Mouse (Mus musculus) left cerebral cortex, postnatal 14 days (tissue): ENCODE data around the gene 1700086D15Rik. TPM values are rescaled to one million over a fixed set of nuclear protein-coding genes. Genes with fewer than 3 reads are reported as not detected.

Experiments
- DNase-seq, 2 experiments: peaks; one replicate each; pipeline ENCODE4 v3.0.0; 2021 to 2022; ENCODE audit warnings: low spot score in 2 of 2, mixed read lengths in 1 of 2
- intact Hi-C: fragments of 180-260 bp; cut with DNase I; formaldehyde crosslinking; loops from one replicate; pipeline ENCODE4 v1.15.1; 2025
- long read RNA-seq, 2 experiments: library from polyadenylated mRNA; stranded (forward); transcript quantifications; one replicate each; pipeline ENCODE4 v2.0.0; 2021
- total RNA-seq, 2 experiments: library from RNA; stranded (reverse); gene quantifications; 2 replicates each; pipeline ENCODE4 v1.2.3; 2021

1700086D15Rik gene
- total RNA-seq, result 1 to 10 TPM; 2.3 to 3.3 TPM
- long read RNA-seq, experiment 1, result 0 reads
- long read RNA-seq, experiment 2, result 0 reads

DNA sequence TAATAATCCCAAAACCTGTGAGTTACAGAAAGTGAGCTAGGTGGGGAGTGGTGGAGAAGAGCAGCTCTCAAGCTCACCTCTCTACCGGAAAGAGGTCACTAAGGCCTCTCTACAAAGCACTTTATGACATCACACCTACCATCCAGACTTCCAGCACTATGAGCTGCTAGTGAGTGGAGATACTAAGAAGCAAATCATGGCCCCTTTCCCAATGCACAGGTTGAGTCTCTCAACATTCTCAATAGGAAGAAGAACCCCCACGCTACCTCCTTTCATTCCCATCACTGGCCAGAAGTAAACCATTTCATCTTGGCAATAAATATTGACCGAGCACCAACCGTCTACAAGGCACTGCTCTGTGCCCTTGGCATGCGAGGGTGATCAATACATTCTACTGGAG is at the start of gene 1700086D15Rik:
Gene 1700086D15Rik, minus strand, starts transcription at position 101 of the 400 bp plus-strand sequence.
- DNase-seq, result no peak
- intact Hi-C loops, result loop anchor here (5.0 kb wide), 1 partner anchor 102 kb away; no protein-coding TSS in a partner anchor

- DNase-seq, result no peak
- intact Hi-C loops, result no loop called here
These were observed 49.8 kb upstream of the 1700086D15Rik start for GRCm38 (mm10) chr11:65209441-65209840.

- DNase-seq, result no peak
- intact Hi-C loops, result no loop called here
These were observed 45.6 kb upstream of the 1700086D15Rik start for GRCm38 (mm10) chr11:65205306-65205705.

DNA sequence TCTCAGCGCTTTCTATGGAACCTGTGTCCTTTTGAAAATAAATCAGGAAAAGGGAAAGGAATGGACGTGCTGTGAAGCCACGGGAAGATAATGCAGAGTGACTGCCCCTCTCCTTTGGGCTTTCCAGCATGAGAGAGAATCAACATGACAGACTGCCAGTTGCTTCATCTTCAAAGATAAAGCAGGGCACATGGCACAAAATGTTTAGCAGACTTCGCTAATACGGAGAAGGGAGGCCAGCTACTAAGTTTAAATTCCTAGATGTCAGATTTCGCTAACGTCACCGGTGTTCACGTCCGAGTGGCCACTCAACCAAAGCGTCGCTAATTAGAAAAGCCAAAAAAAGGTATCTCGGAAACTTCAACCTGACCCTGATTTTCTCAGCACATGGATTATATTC is 45.0 kb upstream of the 1700086D15Rik start:
- intact Hi-C loops, result no loop called here
- no peak for DNase-seq

DNA sequence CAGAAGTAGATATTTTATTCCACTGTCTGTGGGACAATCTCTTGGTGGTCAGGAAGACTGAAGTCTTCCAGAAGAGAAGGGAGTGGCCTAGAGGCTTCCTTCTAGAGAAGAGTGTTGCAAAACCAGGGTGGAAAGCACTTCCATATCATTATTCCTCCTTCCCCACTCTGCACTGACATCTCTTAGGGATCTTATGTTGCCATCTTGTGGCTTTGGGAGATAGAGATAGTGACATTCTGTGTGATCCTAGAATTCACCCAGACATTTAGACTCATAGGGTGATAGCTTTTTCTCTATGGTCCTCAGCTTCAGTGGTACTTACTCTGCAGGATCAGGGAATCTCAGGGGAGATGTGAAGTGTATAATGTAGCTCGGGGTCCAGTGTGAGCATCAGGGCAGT is 43.3 kb upstream of the 1700086D15Rik start:
- DNase-seq, result no peak
- intact Hi-C loops, result no loop called here

DNA sequence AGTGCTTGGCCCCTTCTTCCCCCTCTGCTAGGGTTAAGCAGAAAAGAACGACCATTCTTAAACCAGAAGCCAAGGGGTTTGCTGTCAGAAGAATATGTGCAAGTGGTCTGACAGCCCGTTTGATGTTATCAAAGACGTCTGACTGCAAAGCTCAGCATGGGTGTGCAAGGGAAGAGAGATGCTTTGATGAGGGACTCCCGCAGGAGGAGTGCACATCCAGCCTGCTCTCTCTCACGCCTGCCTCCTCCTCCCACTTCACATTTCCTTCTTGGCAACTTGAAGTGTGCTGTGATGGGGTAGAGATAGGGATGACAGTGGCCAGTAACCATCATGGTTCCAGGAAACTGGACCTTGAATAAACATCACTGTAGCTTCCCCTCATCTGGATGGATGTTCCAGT is 42.5 kb upstream of the 1700086D15Rik start:
- no peak for DNase-seq
- intact Hi-C loops, result no loop called here

DNA sequence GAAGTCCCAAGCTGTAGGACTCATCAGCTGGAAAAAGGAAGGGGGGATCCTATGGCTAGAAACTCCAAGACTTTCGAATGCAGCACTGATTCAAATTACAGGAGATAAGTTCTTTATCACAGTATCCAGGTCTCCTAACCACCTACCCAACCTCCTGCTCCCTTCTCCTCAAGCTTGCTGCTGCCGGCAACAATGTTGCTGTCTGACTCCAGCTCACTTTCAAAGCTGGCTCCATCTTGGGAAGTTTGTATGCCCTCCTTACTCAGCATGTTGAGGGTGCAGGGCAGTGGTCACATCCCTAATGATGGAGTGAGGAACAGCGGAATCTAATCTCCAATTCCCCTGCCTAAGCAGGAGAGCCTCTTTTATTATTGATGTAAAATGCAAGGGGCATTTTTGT is 38.3 kb upstream of the 1700086D15Rik start:
- intact Hi-C loops, result loop anchor here (5.0 kb wide), 1 partner anchor 434 kb away; no protein-coding TSS in a partner anchor
- no peak for DNase-seq

- intact Hi-C loops, result loop anchor here (2.0 to 5.0 kb wide), 2 partner anchors 435 to 482 kb away; no protein-coding TSS in a partner anchor
- DNase-seq, result peak; percentile 80 to 91
These were observed 37.6 kb upstream of the 1700086D15Rik start for GRCm38 (mm10) chr11:65197280-65197679.

- intact Hi-C loops, result no loop called here
- DNase-seq, result no peak
These were observed 27.3 kb upstream of the 1700086D15Rik start for GRCm38 (mm10) chr11:65186974-65187373.

DNA sequence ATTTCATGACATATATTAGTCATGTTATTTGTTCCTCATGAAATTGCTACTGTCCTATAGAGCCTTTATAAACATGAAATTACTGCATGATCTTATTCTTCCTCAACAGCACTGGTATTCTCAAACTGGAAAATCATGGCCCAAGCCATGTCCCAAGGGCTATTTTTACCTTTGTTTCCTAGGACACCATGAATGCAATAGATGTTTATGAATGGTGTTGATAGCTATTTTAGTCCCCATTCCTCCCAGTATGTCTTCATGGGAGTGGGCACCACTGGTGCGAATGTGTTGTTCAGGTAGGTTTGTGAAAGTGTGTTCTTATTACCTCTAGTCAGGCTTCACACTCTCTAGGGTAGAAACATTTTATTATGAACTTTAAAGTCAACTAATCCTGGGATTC is 25.4 kb upstream of the 1700086D15Rik start:
- DNase-seq, result no peak

DNA sequence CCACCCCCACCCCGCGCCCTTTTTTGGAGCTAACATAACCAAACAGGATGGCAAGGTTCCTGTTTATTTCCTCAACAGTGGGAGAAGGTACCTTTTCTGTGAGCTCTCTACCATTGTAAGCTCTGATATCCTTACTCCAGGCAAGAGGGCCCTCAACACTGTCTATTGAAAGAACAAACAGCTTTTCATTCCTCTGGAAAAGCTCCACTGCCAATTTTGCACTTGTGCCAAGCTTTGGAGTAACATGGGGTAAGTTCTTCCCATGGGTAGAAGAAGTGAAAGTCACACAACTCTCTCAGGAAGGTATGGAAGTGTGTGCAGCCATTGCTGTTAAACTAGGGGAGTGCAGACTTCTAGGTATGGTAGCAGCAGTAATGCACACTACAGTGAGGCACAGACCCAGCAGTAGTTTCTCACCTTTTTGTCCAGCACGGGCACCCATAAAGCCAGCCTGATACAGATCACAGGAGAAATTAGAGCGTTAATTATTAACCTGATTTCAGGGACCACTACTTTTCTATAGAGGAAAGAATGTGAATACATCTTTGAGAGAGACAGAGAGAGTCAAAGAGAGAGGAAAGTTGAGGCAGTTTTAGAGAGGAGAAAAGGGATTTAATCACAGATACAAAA is 10.5 kb upstream of the 1700086D15Rik start:
- intact Hi-C loops, result no loop called here
- no peak for DNase-seq

More for the DNA sequence above, 25.4 kb upstream of the 1700086D15Rik start:
- intact Hi-C loops, result no loop called here

DNA sequence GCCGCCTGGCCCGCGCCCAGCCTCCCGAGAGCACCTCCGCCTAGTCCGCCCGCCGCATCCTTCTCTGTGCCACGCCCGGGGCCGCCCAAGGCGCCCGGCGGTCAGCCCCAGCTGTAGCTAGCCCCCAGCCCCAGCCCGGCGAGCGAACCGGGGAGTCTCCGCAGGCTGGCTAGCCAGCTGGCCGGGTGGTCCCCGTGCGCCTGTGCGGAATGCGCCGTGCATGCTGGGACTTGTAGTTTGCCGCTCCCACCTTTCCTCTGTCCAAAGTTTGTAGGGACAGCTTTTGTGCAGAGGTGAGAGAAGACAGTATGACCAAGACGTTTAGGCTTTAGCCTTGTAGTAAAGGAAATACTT is 3.1 kb upstream of the 1700086D15Rik start, which contains the start of gene Arhgap44:
Gene Arhgap44, minus strand, starts transcription at position 195 of the 354 bp plus-strand sequence.
- DNase-seq, result peak; percentile 63 to 79
- intact Hi-C loops, result loop anchor here (5.0 kb wide), 1 partner anchor 105 kb away; no protein-coding TSS in a partner anchor

- DNase-seq, result peak; percentile 30 to 45
- intact Hi-C loops, result loop anchor here (5.0 kb wide), 1 partner anchor 105 kb away; no protein-coding TSS in a partner anchor
These were observed 2.4 kb upstream of the 1700086D15Rik start for GRCm38 (mm10) chr11:65161881-65162766.

DNA sequence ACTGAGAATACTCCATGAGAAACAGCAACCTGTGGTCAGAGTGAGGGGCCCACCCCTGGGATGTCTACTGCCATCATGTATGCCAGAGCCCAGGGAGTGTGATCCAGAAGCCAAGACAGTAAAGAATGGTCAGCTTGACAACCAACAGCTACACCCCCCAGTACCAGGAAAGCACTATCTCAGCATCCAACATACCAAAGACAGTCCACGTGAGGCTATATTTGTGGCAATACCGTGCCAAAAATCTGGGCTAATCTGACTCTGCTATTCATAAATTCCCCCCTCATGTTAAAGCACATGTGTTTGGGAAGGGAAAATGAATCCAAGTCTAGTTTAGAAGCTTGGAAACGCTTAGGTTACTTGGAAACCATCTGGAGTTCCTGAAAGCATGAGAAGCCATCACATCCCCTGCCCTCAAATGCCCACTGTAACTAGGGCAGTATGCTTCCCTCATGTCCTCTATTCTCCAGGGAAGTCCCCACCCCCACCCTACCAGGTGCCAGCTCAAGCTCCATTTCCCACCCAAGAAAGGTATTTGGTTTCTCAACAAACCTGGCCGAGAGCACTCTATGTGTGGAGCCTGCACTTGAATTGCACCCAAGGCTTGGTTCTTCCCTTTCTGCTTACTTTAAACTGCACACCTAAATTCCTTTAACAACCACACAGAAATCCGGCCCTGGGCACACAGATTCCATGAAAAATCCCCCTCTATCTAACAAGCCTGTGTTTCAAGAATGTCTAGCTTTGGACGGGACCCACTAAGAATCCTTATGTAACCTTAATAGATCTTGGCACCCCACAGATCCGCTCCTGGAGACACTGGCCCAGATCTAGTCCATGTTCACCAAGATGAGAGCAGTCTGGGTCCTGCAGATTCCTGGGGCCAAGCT is 1.5 kb upstream of the 1700086D15Rik start:
- peak; percentile 40 to 79 for DNase-seq
- intact Hi-C loops, result loop anchor here (5.0 kb wide), 1 partner anchor 104 kb away; no protein-coding TSS in a partner anchor

- DNase-seq, result no peak
- intact Hi-C loops, result no loop called here
These were observed 1.1 kb downstream of the 1700086D15Rik start for GRCm38 (mm10) chr11:65158658-65158990.

- intact Hi-C loops, result no loop called here
- peak in 1 of 2 experiments; percentile 30 for DNase-seq
These were observed 1.6 kb downstream of the 1700086D15Rik start for GRCm38 (mm10) chr11:65157966-65158657.

GRCm38 (mm10) chr11:65153006-65153405 is 6.7 kb downstream of the 1700086D15Rik start:
- DNase-seq, result no peak
- intact Hi-C loops, result no loop called here

DNA sequence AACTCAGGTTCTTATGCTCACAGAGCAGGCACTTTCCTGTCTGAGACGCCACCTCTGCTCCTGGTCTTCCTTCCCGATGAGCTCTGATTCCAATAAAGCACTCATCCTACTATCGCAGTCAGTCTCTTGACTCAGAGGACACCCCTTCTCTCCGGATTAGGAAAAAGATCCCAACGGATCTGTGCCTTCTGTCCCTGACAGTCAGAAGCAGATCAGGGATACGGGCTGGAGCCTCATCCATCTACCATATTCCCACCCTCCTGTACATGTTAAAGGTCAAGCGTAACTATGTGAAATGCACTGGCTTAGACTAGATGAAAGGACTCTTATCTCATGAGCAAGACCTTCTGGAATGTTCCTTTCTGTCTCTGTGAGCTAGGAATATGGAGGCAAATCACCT is 11.2 kb downstream of the 1700086D15Rik start:
- DNase-seq, result no peak

More for the DNA sequence above, 11.2 kb downstream of the 1700086D15Rik start:
- intact Hi-C loops, result no loop called here
